In genomic region chrX:140542474-140542845, GRCm38 (mm10) we compare ENCODE assay signal across 8 mouse cellular contexts. TPM values are rescaled to one million over a fixed set of nuclear protein-coding genes. Genes with fewer than 3 reads are reported as not detected.
DNase-seq lines count a peak whose midpoint lies in the region; ATAC-seq and TF ChIP-seq lines count a peak whose summit lies in the region.

No protein-coding gene starts in this region.

- H3K36me3 ChIP-seq in heart, embryonic 10.5 days, result peaks cover 8% of the 10 kb centered on the region; the same call in 1 of the 2 replicates
- no peaks in the 10 kb centered on the region for H3K36me3 ChIP-seq in hindbrain, embryonic 11.5 days (ENCODE audit: control insufficient read depth, insufficient read depth, low read length)
- no peaks in the 10 kb centered on the region; the same call in 1 of the 2 replicates for H3K36me3 ChIP-seq in limb, embryonic 14.5 days (ENCODE audit: control insufficient read depth, insufficient read depth, low read length)
- H3K36me3 ChIP-seq in midbrain, embryonic 10.5 days, result peaks cover 11% of the 10 kb centered on the region
- peaks cover 11% of the 10 kb centered on the region for H3K36me3 ChIP-seq in small intestine, adult 2 months (ENCODE audit: control insufficient read depth, insufficient read depth, low read length)

- no peaks in the 10 kb centered on the region; the same call in 1 of the 2 replicates for H3K4me1 ChIP-seq in heart, embryonic 10.5 days
- no peaks in the 10 kb centered on the region; the same call in 1 of the 2 replicates for H3K4me1 ChIP-seq in bone marrow, adult 2 months (ENCODE audit: control insufficient read depth, insufficient read depth, low read length)
- H3K4me1 ChIP-seq in hindbrain, embryonic 11.5 days (replicated peaks; ENCODE audit: control insufficient read depth, insufficient read depth, low read length), result no peaks in the 10 kb centered on the region
- no peaks in the 10 kb centered on the region for H3K4me1 ChIP-seq in limb, embryonic 14.5 days (ENCODE audit: control insufficient read depth, insufficient read depth, low read length)
- peaks cover 20% of the 10 kb centered on the region for H3K4me1 ChIP-seq in midbrain, embryonic 10.5 days
- peaks cover 12% of the 10 kb centered on the region; the same call in 1 of the 2 replicates for H3K4me1 ChIP-seq in small intestine, adult 2 months (ENCODE audit: control insufficient read depth, insufficient read depth, insufficient read length, low read length)

- H3K4me2 ChIP-seq in hindbrain, embryonic 11.5 days (replicated peaks; ENCODE audit: low read depth, low read length), result peak overlapping the region; percentile 58
- H3K4me2 ChIP-seq in limb, embryonic 14.5 days (replicated peaks; ENCODE audit: low read depth, low read length, severe bottlenecking), result peak overlapping the region; percentile 49

- H3K27me3 ChIP-seq in heart, embryonic 10.5 days (ENCODE audit: insufficient read depth, poor library complexity, severe bottlenecking), result peaks cover 32% of the 10 kb centered on the region
- H3K27me3 ChIP-seq in hindbrain, embryonic 11.5 days (ENCODE audit: control insufficient read depth, insufficient read depth, low read length), result peaks cover 16% of the 10 kb centered on the region
- H3K27me3 ChIP-seq in limb, embryonic 14.5 days (ENCODE audit: control insufficient read depth, insufficient read depth, low read length), result no peaks in the 10 kb centered on the region
- peaks cover 98% of the 10 kb centered on the region for H3K27me3 ChIP-seq in midbrain, embryonic 10.5 days (ENCODE audit: low read depth, poor library complexity, severe bottlenecking)
- no peaks in the 10 kb centered on the region for H3K27me3 ChIP-seq in small intestine, adult 2 months (ENCODE audit: control insufficient read depth, insufficient read depth, low read length)

- ATAC-seq in erythroblast, adult 5-6 weeks (replicated peaks; ENCODE audit: low FRiP score, poor library complexity, severe bottlenecking), result 0 out of 2 replicates have a peak, but pooled peaks have one; percentile 17
- peak; percentile 95 for ATAC-seq in hindbrain, embryonic 11.5 days (ENCODE audit: low FRiP score)
- peak; percentile 82 for ATAC-seq in limb, embryonic 14.5 days (ENCODE audit: low FRiP score, low read depth)

- TF ChIP-seq CTCF in bone marrow, adult 2 months (IDR thresholded peaks at IDR 0.05; ENCODE audit: control insufficient read depth, insufficient read depth, low read length), result no peak
- no peak for TF ChIP-seq CTCF in small intestine, adult 2 months (IDR thresholded peaks at IDR 0.05; ENCODE audit: extremely low read depth, insufficient read length, insufficient replicate concordance, low read depth, low read length)

- WGBS in heart, embryonic 10.5 days, result 11% methylated on average over 21 of the region's 21 CpGs
- 4% methylated on average over 21 of the region's 21 CpGs for WGBS in bone marrow, adult 2 months
- 25% methylated on average over 18 of the region's 21 CpGs for WGBS in hindbrain, embryonic 11.5 days
- WGBS in limb, embryonic 14.5 days, result 25% methylated on average over 21 of the region's 21 CpGs
- 21% methylated on average over 21 of the region's 21 CpGs for WGBS in midbrain, embryonic 10.5 days
- WGBS in small intestine, adult 2 months, result 8% methylated on average over 21 of the region's 21 CpGs

- DNase-seq in heart, embryonic 10.5 days (ENCODE audit: low spot score), result no peak
- no peak for DNase-seq in heart, postnatal 25 days (ENCODE audit: low spot score)
- DNase-seq in hindbrain, embryonic 11.5 days (ENCODE audit: low spot score), result peak; percentile 69
- DNase-seq in limb, embryonic 14.5 days (ENCODE audit: low spot score), result no peak
- DNase-seq in midbrain, embryonic 10.5 days (ENCODE audit: low spot score), result peak; percentile 72

- peak overlapping the region; percentile 90 for H3K27ac ChIP-seq in heart, embryonic 10.5 days
- H3K27ac ChIP-seq in bone marrow, adult 2 months (ENCODE audit: control insufficient read depth, insufficient read depth, low read depth, low read length, poor library complexity), result peak overlapping the region; percentile 99
- peak overlapping the region; percentile 82 for H3K27ac ChIP-seq in hindbrain, embryonic 11.5 days (ENCODE audit: low read depth, low read length)
- peak overlapping the region; percentile 84 for H3K27ac ChIP-seq in limb, embryonic 14.5 days (replicated peaks; ENCODE audit: low read depth, low read length)
- H3K27ac ChIP-seq in midbrain, embryonic 10.5 days (replicated peaks), result peak overlapping the region; percentile 93
- peak overlapping the region; percentile 99 for H3K27ac ChIP-seq in small intestine, adult 2 months (ENCODE audit: insufficient read depth, low read depth, low read length)

- H3K9me3 ChIP-seq in heart, embryonic 10.5 days, result no peaks in the 10 kb centered on the region
- no peaks in the 10 kb centered on the region for H3K9me3 ChIP-seq in hindbrain, embryonic 11.5 days (ENCODE audit: control insufficient read depth, low read length)
- H3K9me3 ChIP-seq in limb, embryonic 14.5 days (ENCODE audit: control insufficient read depth, low read length), result no peaks in the 10 kb centered on the region
- H3K9me3 ChIP-seq in midbrain, embryonic 10.5 days (replicated peaks), result no peaks in the 10 kb centered on the region

- H3K9ac ChIP-seq in hindbrain, embryonic 11.5 days (ENCODE audit: low read depth, low read length), result peak overlapping the region; percentile 69
- peak overlapping the region; percentile 64 for H3K9ac ChIP-seq in limb, embryonic 14.5 days (ENCODE audit: low read depth, low read length, severe bottlenecking)

- intact Hi-C loops in heart, postnatal 25 days (cut with DNase I), result loop anchor here (2.0 kb wide), 2 partner anchors 38 to 56 kb away; no protein-coding TSS in a partner anchor

- no peak for TF ChIP-seq POLR2A in bone marrow, adult 2 months (IDR thresholded peaks at IDR 0.05; ENCODE audit: borderline replicate concordance, control insufficient read depth, low read depth, low read length)
- no peak for TF ChIP-seq POLR2A in limb, embryonic 14.5 days (IDR thresholded peaks at IDR 0.05; ENCODE audit: borderline replicate concordance, extremely low read depth, insufficient read depth, insufficient read length)
- TF ChIP-seq POLR2A in small intestine, adult 2 months (IDR thresholded peaks at IDR 0.05; ENCODE audit: low read depth, low read length), result peak; percentile 26; the same call in 1 of the 2 replicates

- H3K4me3 ChIP-seq in heart, embryonic 10.5 days, result peak overlapping the region; percentile 66
- peak overlapping the region; percentile 84 for H3K4me3 ChIP-seq in bone marrow, adult 2 months (replicated peaks; ENCODE audit: control insufficient read depth, low read depth, low read length)
- peak overlapping the region; percentile 42 for H3K4me3 ChIP-seq in hindbrain, embryonic 11.5 days (ENCODE audit: low read depth, low read length)
- peak overlapping the region; percentile 47 for H3K4me3 ChIP-seq in limb, embryonic 14.5 days (replicated peaks; ENCODE audit: low read length)
- peak overlapping the region; percentile 61 for H3K4me3 ChIP-seq in midbrain, embryonic 10.5 days
- peak overlapping the region; percentile 93 for H3K4me3 ChIP-seq in small intestine, adult 2 months (ENCODE audit: low read depth, low read length)

RNA-seq across cellular contexts. Expression of gene Tsc22d3, which starts 58.0 kb away (rescaled TPM):
- polyA plus RNA-seq in heart, embryonic 10.5 days (2016; fragmentation: Nextera tagmentation; extraction: Ambion mirVana), result 139 and 202 TPM in 2 replicates
- total RNA-seq in heart, postnatal 25 days (2021), result 100 to 1,000 TPM; 130 to 184 TPM
- polyA plus RNA-seq in bone marrow, adult 2 months (2011; ENCODE audit: insufficient read depth, insufficient read length, low replicate concordance, missing spikeins), result 51.1 and 59.6 TPM in 2 replicates
- 12.7 and 16.1 TPM in 2 replicates for total RNA-seq in erythroblast, adult 5-6 weeks (2015; ENCODE audit: low replicate concordance)
- 12.3 and 14.6 TPM in 2 replicates for total RNA-seq in erythroblast, adult 5-6 weeks (2017; ENCODE audit: low replicate concordance)
- polyA plus RNA-seq in hindbrain, embryonic 11.5 days (2014; fragmentation: Nextera tagmentation; extraction: Ambion mirVana), result 147 and 151 TPM in 2 replicates
- polyA plus RNA-seq in limb, embryonic 14.5 days (2012; rRNA removed), result 52.9 and 57.5 TPM in 2 replicates
- polyA plus RNA-seq in limb, embryonic 14.5 days (2014; fragmentation: Nextera tagmentation; extraction: Ambion mirVana), result 96.0 and 104 TPM in 2 replicates
- 133 and 146 TPM in 2 replicates for polyA plus RNA-seq in midbrain, embryonic 10.5 days (2016; fragmentation: Nextera tagmentation; extraction: Ambion mirVana)
- polyA plus RNA-seq in small intestine, adult 2 months (2012; rRNA removed), result 23.1 and 58.3 TPM in 2 replicates

Comparison
In these comparisons a context has a peak if more than half of its experiments do, and no peak if none do; other contexts are left out.
1. DNase-seq: peak in hindbrain, embryonic 11.5 days (single experiment) and midbrain, embryonic 10.5 days (single experiment); none in heart, embryonic 10.5 days (single experiment), heart, postnatal 25 days (single experiment) and limb, embryonic 14.5 days (single experiment).
2. H3K4me3 ChIP-seq: peak in every context shown above with its lines; median percentile 93 in small intestine, adult 2 months; 84 in bone marrow, adult 2 months; 66 in heart, embryonic 10.5 days; 61 in midbrain, embryonic 10.5 days; 47 in limb, embryonic 14.5 days; 42 in hindbrain, embryonic 11.5 days.
3. ATAC-seq: peak in every context shown above with its lines; median percentile 95 in hindbrain, embryonic 11.5 days; 82 in limb, embryonic 14.5 days; 17 in erythroblast, adult 5-6 weeks.
4. Peak in every context shown above with its lines, with median percentiles within 50 percentile points of each other: H3K27ac ChIP-seq.